Mouse (Mus musculus): ENCODE measurements around the gene Slc26a1.

DNA sequence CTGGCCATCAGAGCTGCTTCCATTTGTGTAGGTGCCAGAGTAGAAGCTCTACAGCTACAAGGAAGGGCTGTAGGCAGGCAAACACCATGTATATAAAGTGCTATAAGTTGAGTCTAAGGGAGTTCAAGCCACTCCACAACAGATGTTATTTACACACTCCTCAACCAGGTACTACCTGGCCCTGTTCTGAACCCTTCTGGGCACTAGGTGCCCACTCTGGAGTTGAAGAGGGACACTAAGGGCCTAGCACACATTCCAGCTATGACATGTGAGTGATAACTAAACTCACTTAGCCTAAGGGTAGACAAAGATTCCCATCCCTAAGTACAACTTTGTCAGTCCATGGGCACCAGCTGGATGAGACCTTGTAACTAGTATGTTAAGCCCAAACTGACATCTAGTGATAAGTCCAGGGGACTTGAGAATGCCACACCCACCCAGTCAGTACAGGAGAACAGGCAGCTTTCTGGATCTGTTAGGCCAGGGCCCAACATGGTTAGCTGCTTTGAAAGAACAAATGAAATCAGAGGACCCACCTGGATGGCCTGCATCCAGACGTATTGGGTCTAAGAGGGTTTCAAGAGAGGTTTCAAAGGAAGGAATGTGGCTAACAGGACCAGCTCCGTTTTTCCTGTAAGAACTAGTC is 27.4 kb downstream of the Slc26a1 start:
- TF ChIP-seq CTCF (IDR thresholded peaks at IDR 0.05; ENCODE audit: low read depth, low read length) (no peak), POLR2A (IDR thresholded peaks at IDR 0.05; ENCODE audit: borderline replicate concordance, low read depth, low read length) (no peak)
